Mouse (Mus musculus) ES-E14 (cell line): Measurements from ENCODE around the gene Ntrk3. TPM values are rescaled to one million over a fixed set of nuclear protein-coding genes. Genes with fewer than 3 reads are reported as not detected.

Experiments used
- DNase-seq: peaks from one replicate; pipeline ENCODE4 v3.0.0-alpha.2; 2013; ENCODE audit warnings: low read depth, low spot score
- H3K27ac ChIP-seq: 2 replicates; pipeline ENCODE4 v1.5.1; 2012; ENCODE audit warnings: low read depth, mild to moderate bottlenecking, low read length, moderate library complexity, mixed read lengths; ENCODE audit not compliant: poor library complexity, insufficient read depth, severe bottlenecking
- H3K36me3 ChIP-seq: 2 replicates; pipeline ENCODE4 v1.6.1; 2012; ENCODE audit warnings: mild to moderate bottlenecking, low read length, moderate library complexity, mixed read lengths; ENCODE audit not compliant: control insufficient read depth, poor library complexity, insufficient read depth, severe bottlenecking
- H3K4me1 ChIP-seq, 2 experiments: fragments of 150-350 bp in 1 of 2; sonication (generic) in 1 of 2; 2 replicates each; pipeline ENCODE4 v1.6.1; 2012; ENCODE audit warnings: low read length in 2 of 2, mild to moderate bottlenecking in 1 of 2, mixed read lengths in 1 of 2; ENCODE audit not compliant: control insufficient read depth in 2 of 2, insufficient read depth in 2 of 2, poor library complexity in 1 of 2
- H3K4me3 ChIP-seq, 2 experiments: fragments of 150-350 bp in 1 of 2; sonication (generic) in 1 of 2; 2 replicates each; pipeline ENCODE4 v1.5.1; 2012; ENCODE audit warnings: low read length in 2 of 2, low read depth in 1 of 2, mild to moderate bottlenecking in 1 of 2, mixed read lengths in 1 of 2; ENCODE audit not compliant: insufficient read depth in 1 of 2, poor library complexity in 1 of 2, severe bottlenecking in 1 of 2
- H3K9ac ChIP-seq: 2 replicates; pipeline ENCODE4 v1.6.1; 2012; ENCODE audit warnings: low read depth, mild to moderate bottlenecking, low read length, mixed read lengths; ENCODE audit not compliant: poor library complexity, insufficient read depth, severe bottlenecking
- H3K9me3 ChIP-seq: fragments of 150-350 bp; sonication (generic); 2 replicates; pipeline ENCODE4 v1.6.1; 2012; ENCODE audit warnings: low read depth, mild to moderate bottlenecking, low read length; ENCODE audit not compliant: control insufficient read depth, insufficient read depth
- CHD2 ChIP-seq: IDR thresholded peaks from 2 replicates; pipeline ENCODE4 v1.6.1; 2014; ENCODE audit warnings: mild to moderate bottlenecking, low read depth, low read length, inconsistent platforms
- HCFC1 ChIP-seq: IDR thresholded peaks from 2 replicates; pipeline ENCODE4 v1.6.1; 2012; ENCODE audit warnings: low read length, inconsistent platforms, borderline replicate concordance; ENCODE audit not compliant: insufficient read depth
- MAFK ChIP-seq: IDR thresholded peaks from 2 replicates; pipeline ENCODE4 v1.6.1; 2014; ENCODE audit warnings: mild to moderate bottlenecking, low read depth, low read length, inconsistent platforms; ENCODE audit not compliant: insufficient read depth
- ZC3H11A ChIP-seq: IDR thresholded peaks from 2 replicates; pipeline ENCODE4 v1.6.1; 2012; ENCODE audit warnings: low read depth, mild to moderate bottlenecking, inconsistent platforms, low read length, borderline replicate concordance
- ZNF384 ChIP-seq: IDR thresholded peaks from 2 replicates; pipeline ENCODE4 v1.6.1; 2012; ENCODE audit warnings: low read depth, low read length, inconsistent platforms
- in situ Hi-C, 2 experiments: fragments of 600-800 bp; cut with MboI; formaldehyde crosslinking; loops; one replicate each; pipeline ENCODE4 v1.15.1; 2025; ENCODE audit warnings: low sequenced_read_pairs in 2 of 2, inconsistent platforms in 1 of 2; ENCODE audit not compliant: unreplicated experiment in 2 of 2
- total RNA-seq: library from RNA; depleted of rRNA; stranded (reverse); fragments of 300-350 nt; gene quantifications from 2 replicates; pipeline ENCODE4 v1.2.3, GENCODE M21; 2012

The Ntrk3 gene
- total RNA-seq, 1 experiment: 0.40 TPM

DNA sequence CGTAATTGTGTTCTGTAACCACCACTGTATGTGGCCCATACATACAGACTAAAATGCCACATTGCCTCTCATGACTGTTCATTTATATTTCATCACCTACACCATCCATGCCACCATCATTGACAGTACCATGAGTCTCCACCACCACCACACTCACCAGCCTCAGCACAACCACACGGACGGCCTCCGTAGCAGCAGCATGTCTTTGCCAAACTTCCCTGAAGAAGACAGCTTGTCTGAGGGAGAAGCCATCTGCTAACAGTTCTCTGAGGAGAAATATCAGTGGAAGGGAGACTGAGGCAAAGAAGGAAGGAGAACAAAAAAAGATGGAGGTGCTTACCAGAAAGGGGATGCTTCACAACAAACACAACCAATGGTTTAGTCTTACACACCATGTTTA is 15.8 kb downstream of the Ntrk3 start:
- no peak overlapping the region for H3K27ac ChIP-seq
- no peak overlapping the region for H3K9ac ChIP-seq
- TF ChIP-seq HCFC1 (no peak), CHD2 (no peak)
- H3K36me3 ChIP-seq: no peaks in the 10 kb centered on the region
- no peaks in the 10 kb centered on the region for H3K9me3 ChIP-seq
- no peaks in the 10 kb centered on the region for H3K4me1 ChIP-seq
- in situ Hi-C loops: no loop called here
- no peak overlapping the region for H3K4me3 ChIP-seq
- no peak for DNase-seq

DNA sequence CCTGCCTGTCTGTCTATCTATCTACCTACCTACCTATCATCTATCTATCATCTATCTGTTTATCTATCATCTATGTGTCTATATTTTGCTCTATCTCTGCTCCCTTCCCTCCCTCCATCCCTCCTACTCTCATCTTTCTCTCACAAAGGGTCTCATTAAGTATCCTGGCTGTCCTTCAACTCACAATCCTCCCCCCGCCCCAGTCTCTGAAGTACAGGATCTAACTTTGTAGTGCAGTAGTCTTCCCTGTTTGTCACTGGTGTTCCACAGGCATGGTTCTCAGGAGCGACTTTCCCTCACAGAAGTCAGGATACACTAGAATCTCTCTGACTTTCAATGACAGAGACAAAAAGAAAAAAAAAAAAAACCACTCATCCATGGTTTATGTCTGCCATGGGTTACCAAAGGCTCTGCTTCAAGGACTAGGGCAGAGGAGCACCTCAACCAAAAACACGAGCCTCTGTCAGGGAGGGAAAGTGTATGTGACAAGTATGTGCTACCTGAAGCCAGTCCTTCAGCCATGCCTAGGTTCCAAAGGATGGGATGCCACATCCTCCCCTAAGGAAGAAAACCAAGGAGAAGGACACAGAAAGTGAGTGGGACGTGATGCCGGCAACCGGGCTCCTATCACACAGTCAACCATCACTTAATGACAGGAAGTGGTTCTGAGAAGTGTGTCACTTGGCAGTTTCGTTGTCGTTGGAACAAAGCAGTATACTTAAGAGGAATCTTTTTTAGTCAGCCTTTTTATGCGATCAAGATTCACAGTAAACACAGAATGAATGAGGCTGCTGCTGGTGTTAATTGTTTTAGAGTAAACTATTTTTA is 16.6 kb downstream of the Ntrk3 start:
- no peak for DNase-seq
- Histone ChIP-seq H3K4me3 (no peak overlapping the region), H3K36me3 (no peaks in the 10 kb centered on the region), H3K9ac (no peak overlapping the region), H3K27ac (no peak overlapping the region), H3K9me3 (no peaks in the 10 kb centered on the region), H3K4me1 (no peaks in the 10 kb centered on the region)
- TF ChIP-seq CHD2: no peak
- TF ChIP-seq HCFC1: no peak
- no peak for TF ChIP-seq ZC3H11A
- in situ Hi-C loops: no loop called here

DNA sequence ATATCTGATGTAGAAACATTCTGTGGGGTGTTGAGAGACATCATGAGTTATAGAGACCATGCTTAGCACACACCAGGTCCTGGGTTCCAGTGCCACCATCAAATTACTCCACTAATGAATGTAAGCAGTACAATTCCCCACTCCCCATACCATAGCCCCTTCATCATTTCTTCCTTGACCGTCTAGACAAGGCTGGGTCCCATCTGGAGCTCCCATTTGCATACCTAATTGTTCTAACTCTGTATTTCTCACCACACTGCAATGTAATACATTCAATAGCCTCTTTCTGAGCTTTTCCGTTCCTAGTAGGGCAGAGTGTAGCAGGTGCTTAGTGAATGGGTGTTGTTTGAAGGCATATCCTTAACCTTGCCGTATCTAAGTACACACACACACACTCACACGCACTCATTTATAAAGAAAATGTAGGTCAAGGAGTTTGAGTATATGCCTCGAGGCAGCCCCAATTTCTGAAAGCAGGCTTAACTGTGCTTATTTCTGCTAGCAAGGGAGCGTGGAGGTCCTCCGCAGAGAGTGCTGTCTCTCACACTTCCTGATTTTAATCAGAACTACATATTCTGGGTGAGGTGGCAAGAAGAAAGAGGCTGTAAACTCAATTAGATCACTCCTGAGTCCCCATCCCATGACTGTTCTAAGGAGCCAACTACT is 17.9 kb downstream of the Ntrk3 start:
- H3K9me3 ChIP-seq: no peaks in the 10 kb centered on the region
- in situ Hi-C loops: no loop called here
- no peak overlapping the region for H3K27ac ChIP-seq
- H3K4me1 ChIP-seq: no peaks in the 10 kb centered on the region
- DNase-seq: no peak
- H3K36me3 ChIP-seq: no peaks in the 10 kb centered on the region
- no peak overlapping the region for H3K4me3 ChIP-seq
- H3K9ac ChIP-seq: no peak overlapping the region
- TF ChIP-seq MAFK (no peak), ZNF384 (no peak), CHD2 (no peak), HCFC1 (no peak), ZC3H11A (no peak)

DNA sequence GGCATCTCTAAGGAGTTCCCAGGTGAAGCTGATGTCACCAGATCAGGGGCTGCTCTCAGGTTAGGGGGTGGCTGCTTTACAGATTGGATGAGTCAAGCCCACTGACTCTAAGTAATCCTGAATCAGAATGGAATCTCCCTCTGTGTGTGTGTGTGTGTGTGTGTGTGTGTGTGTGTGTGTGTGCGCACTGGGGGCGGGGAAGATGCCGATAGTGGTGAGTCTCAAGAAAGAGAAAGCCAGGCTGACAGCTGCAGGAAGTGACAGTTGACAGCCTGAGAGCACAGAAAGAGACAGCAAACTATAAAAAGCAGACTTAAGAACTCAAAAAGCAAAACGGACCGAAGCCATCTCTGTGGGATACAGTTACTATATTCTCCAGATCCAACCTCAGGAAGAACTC is 18.7 kb downstream of the Ntrk3 start:
- no peaks in the 10 kb centered on the region for H3K4me1 ChIP-seq
- no peaks in the 10 kb centered on the region for H3K36me3 ChIP-seq
- TF ChIP-seq ZC3H11A: no peak
- no peak for TF ChIP-seq HCFC1
- TF ChIP-seq ZNF384: no peak
- TF ChIP-seq CHD2: no peak
- no peak for TF ChIP-seq MAFK
- H3K4me3 ChIP-seq: no peak overlapping the region
- in situ Hi-C loops: no loop called here
- DNase-seq: no peak
- no peak overlapping the region for H3K27ac ChIP-seq
- H3K9ac ChIP-seq: no peak overlapping the region
- no peaks in the 10 kb centered on the region for H3K9me3 ChIP-seq

DNA sequence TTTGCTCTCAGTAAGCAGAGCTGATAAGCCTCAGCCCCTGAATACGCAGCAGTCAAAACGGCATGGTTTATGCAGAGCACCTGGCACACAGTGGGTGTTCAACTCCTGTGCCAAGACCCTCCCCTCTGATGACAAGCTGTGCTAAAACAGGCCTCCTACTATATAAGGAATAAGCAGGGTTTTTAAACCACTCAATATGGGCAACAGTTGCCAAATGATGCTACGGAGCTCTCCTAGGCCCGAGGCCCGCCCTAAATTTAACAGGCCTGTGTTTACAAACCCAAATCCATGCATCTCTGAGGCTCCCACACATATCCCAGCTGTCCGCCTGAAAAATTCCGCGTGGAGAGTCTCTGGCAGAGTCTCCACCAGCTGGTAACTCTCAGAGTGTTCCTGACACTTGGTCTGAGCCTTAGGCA is 19.6 kb downstream of the Ntrk3 start:
- H3K4me1 ChIP-seq: no peaks in the 10 kb centered on the region
- no peaks in the 10 kb centered on the region for H3K9me3 ChIP-seq
- in situ Hi-C loops: no loop called here
- H3K9ac ChIP-seq: no peak overlapping the region
- TF ChIP-seq MAFK (no peak), CHD2 (no peak), HCFC1 (no peak), ZC3H11A (no peak), ZNF384 (no peak)
- no peak overlapping the region for H3K27ac ChIP-seq
- no peak overlapping the region for H3K4me3 ChIP-seq
- H3K36me3 ChIP-seq: no peaks in the 10 kb centered on the region
- DNase-seq: no peak
